Mouse (Mus musculus): ENCODE data around the gene Irak3. TPM values are rescaled to one million over a fixed set of nuclear protein-coding genes. Genes with fewer than 3 reads are reported as not detected.

Gene Irak3
- total RNA-seq, 2 experiments from 2014 or later, result 0.57 to 0.58 TPM

DNA sequence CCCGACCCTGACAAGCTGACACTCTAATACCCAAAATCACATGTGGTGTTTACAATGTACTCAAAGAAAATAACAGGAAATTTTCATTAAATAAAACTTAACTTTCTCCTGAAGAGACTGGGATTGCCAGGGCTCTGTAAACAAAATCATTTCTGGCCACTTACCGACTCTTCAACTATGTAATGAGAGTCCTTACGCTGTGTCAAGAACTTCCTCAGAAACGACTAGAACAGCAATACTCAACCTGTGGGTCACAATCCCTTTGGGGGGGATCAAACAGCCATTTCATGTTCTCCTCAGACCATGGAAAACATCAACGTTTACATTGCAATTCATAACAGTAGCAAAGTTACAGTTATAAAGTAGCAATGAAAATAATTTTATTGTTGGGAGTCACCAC is 104.4 kb downstream of the Irak3 start:
- no peak for DNase-seq (ENCODE audit: low spot score in 2 of 2)

DNA sequence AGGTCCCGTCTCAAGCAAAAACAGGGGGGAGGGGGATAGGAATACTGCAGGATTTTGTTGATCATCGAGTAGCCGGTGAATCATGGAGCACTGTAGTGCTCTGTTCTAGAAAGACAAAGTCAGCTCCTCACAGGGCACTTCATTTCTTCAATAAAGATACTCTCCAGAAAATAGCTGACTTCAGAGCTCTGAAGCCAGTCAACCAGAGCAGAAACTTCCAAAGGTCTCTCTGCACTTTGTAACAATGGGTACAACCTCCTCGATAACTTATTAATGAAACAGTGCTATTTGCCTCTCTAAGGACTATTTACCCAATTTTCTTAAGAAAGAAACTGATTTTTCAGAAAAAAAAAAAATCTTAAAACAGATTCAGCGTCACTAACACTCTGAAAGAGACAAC is 106.2 kb downstream of the Irak3 start:
- no peak for DNase-seq (ENCODE audit: low spot score in 2 of 2)

DNA sequence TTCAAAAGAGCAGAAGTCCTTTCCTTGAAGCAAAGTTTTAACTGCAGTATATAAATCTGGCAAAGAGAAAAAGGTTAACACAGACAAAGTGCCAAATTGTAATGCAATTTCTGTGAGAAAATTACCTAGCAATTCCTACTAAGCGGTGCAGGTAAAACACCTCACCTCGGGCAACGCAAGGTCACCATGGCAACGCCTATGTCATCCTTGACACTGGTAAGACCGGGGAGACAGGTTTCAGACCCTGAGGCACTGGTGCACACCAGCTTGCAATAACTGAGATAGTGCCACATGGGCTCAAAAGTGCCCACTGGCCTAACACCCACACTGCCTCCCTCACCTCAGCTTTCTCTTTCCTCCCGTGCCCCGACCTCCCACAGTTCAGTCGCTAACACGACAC is 106.8 kb downstream of the Irak3 start:
- DNase-seq (ENCODE audit: low spot score in 2 of 2), result no peak

DNA sequence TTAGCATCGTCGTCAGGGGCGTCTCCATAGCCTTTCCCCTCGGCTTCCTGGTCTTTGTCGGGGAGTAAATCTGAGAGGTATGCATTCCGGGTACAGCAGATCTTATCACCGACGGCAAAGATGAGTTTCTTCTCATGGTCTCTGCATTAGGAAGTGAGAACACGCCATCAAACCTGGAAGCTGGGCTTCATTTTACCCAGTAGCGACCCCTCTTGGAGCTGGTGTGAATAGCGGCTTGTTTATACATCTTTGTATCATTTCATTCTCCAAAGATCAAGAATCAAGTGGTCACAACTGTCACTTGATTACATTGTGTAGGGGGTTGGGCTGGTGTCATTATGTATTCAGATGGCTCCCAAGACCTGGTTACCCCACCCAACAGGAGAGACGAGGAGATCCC is 109.4 kb downstream of the Irak3 start:
- no peak for DNase-seq (ENCODE audit: low spot score in 2 of 2)

Other genes starting within 250 kb of the Irak3 start
- gene Helb, start 89.1 kb downstream of the Irak3 start, total RNA-seq (2021), result 1 to 10 TPM; 3.7 to 3.8 TPM
- gene Tmbim4, start 540 bp downstream of the Irak3 start, total RNA-seq (2021), result 10 to 100 TPM; 58.4 to 63.3 TPM
- gene Llph, start 24.9 kb upstream of the Irak3 start, total RNA-seq (2021), result 10 to 100 TPM; 14.8 to 15.3 TPM

Measured in layer of hippocampus, adult 18-20 months (tissue).